Mouse (Mus musculus) urinary bladder, postnatal 14 days (tissue): ENCODE data around the gene Atp5d.
A peak's percentile ranks its signal among the peaks of the same experiment; 100 is the strongest.

ENCODE experiments used
- DNase-seq: peaks from one replicate; pipeline ENCODE4 v3.0.0; 2021; ENCODE audit warnings: low spot score

The Atp5d gene

DNA sequence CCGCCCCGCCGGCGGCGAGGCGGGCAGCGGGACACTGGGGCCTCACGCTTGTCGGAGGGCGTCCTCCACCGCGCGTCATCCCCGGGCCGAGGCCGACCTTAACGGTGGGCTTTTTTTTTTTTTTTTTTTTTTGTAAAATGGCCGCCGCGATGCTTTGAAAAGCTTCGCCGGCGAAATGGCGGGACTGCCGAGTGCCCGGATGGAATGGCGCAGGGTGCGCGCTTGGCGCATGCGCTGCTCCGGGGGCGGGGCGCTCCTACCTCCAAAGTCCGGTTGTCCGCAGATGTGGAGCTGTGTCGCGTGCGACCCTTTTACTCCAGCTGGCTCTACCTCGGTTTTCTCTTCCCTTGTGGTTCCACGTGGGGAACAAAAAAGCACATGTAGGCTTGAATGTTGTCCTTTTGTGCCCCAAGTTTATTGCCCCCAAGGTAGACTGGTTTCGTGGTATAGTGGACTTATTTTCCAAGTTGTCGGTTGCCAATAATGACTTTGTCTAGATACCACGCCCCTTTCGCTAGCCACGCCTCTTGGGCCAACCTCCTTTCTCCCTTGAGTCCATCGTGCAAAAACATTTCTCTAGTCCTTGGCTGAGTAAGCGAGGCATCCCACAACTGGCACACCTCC, 29.7 kb downstream of the Atp5d start:
- peak; percentile 95 for DNase-seq

GRCm38 (mm10) chr10:80169070-80169469, 30.6 kb downstream of the Atp5d start:
- no peak for DNase-seq

DNA sequence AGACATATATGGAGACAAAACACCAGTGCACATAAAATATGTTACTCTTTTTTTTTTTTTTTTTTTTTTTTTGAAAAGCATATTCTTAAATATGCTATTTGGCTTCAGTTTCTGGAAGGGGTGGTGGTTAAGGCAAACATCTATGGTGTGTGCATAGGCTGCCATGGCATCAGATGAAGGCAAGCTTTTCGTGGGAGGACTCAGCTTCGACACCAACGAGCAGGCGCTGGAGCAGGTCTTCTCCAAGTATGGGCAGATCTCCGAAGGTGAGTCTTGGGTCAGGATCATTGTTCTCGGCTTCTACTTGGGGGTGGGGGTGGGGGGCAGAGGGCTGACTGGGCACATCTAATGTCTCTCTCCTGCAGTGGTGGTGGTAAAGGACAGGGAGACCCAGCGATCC, 31.2 kb downstream of the Atp5d start:
- DNase-seq: no peak

- DNase-seq: no peak
Measured at GRCm38 (mm10) chr10:80170052-80170451, 31.6 kb downstream of the Atp5d start.

- DNase-seq: no peak
Measured at GRCm38 (mm10) chr10:80170601-80171021, 32.2 kb downstream of the Atp5d start.

- DNase-seq: no peak
Measured at GRCm38 (mm10) chr10:80171252-80171651, 32.8 kb downstream of the Atp5d start.

DNA sequence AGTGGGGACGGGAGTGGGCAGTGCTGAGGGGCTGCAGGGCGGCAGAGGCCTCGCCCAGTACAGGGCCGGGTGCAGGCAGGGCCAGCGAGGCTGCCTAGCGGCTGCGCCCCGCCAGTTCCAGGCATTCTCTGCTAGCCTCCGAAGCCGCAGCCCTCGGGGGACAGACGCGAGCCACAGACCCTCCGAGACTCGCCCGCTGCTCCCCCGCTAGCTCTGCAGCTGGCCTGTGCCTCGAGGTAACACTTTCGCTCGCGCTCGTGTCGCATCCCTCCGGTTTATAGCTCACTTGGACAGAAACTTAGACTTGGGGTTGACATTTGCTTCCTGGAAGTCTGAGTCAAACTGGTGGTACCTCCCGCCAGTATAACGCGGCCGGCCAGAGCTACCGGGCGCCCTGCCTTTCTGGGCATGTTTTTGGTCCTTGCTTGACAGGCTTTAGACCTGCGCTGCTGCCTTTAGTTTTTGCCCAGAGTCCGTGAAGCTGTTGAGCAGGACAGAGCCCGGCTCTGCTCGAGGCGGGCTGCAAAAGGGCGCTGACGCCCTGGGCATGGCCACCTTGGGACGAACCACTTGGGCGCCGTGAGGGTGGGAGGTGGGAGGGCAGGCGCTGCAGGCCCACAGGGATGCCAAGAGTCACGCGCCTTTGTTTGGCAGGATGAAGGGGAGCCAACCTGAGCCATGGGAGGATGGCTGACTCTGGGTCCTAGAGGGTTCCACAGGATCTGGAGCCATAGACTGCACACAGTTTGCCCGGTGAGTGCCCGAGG, 33.5 kb downstream of the Atp5d start:
- no peak for DNase-seq

GRCm38 (mm10) chr10:80172527-80173292, 34.3 kb downstream of the Atp5d start, which contains the start of gene 1600002K03Rik:
TSS of gene 1600002K03Rik (plus strand) at chr10:80172944.
- DNase-seq: peak; percentile 88

- no peak for DNase-seq
Measured at GRCm38 (mm10) chr10:80173358-80173757, 34.9 kb downstream of the Atp5d start.

DNA sequence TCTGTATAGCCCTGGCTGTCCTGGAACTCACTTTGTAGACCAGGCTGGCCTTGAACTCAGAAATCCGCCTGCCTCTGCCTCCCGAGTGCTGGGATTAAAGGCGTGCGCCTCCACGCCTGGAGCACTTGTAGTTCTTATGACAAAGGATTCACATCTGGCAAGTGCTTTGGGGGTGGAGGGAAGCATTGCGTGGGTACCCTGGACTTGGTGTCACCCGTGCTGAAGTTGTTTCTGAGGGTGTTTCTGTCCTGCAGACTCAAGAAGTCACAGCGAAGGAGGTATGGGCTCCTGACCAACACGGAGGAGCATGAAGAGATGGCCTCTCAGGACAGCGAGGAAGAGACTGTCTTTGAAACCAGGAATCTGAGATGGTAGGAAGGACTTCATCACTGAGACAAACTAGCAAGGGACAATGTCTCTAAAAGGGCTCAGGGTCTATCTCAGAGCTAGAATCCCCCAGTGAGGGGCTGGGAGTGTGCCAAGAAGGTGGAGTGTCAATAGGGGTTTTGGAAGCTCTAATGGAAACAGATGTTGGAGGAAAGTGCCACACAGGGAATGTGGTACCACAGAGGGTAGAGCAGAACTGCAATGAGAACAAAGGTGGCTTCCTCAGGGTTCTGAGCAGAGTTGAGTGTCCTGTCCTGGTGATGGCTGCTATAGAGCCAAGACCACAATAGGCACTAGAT, 35.7 kb downstream of the Atp5d start:
- no peak for DNase-seq

DNA sequence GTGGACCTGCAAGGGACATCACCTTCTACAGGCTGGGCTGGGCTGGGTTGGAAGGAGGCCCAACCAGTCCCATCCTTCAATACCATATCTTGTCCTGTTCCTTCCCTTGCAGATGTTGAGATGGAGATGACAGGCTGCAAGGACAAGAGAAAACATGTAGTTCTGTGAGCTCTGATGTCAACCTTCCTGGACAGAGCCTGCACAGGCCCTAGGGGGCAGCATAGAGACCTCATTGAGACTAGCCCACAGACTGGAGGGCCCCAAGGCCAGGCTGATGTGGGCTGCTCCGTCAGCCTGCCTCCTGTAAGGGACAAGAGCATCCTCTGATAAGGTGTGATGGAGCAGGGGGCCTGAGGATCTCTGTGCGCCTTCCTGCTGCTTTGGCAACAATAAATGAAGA, 36.3 kb downstream of the Atp5d start:
- DNase-seq: no peak

DNA sequence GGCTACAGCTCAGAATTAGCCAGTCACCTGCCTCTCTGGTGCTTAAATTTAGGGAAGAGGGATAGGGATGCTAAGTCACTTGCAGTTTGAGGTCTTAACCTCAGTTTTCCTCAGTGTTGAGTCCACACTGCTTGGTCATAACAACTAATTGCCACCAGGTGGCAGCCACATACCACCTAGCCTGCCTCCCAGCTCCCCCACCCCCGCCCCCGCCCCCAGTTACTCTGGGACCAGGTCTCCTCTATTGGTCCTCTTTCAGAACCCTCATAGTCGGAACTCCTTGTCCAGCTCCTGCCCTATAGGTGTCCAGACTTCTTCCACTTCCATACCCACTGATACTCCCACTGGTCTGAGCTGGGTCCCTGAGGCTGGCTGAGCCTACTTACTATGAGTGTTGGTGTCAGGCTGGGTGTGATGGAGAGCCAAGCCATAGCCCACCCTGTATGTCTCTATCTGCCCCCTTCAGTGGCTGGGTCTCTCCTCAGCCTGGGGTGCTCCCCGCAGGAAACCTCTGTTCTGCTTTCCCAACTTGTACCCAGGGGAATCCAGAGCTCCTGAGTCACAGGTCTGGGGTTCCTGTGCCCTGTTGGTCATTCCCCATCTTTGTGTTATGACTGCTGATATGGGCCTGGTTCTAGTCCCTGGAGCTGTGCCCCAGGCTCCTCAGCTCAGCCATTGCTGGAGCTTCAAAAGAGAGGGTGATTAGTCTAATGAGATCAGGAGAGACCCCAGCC, 37.3 kb downstream of the Atp5d start:
- DNase-seq: no peak

- no peak for DNase-seq
Measured at GRCm38 (mm10) chr10:80176270-80176834, 37.9 kb downstream of the Atp5d start.

GRCm38 (mm10) chr10:80177441-80178279, 39.2 kb downstream of the Atp5d start:
- no peak for DNase-seq

- peak; percentile 51 for DNase-seq
Measured at GRCm38 (mm10) chr10:80179068-80180051, 40.9 kb downstream of the Atp5d start, which contains the start of gene Efna2. TSS of gene Efna2 (plus strand) at chr10:80179482.

DNA sequence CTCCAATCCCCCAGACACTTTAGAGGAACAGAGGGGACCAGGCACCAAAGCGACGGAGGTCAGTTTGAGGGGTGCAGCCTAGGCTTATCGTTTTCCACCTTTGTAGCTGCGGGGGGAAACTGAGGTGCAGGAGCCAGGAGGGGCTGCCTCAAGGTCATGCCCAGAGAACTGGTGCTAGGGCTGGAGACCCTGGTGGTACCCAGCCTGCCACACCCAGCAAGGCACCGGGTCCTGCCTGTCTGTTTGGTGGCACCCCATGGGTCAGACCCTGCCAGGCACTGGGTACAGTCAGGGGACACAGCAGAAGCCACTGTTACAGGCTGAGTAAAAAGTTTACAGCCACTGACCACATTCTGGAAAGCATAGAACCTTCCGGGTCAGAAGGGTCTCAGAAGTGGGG, 41.9 kb downstream of the Atp5d start:
- no peak for DNase-seq

DNA sequence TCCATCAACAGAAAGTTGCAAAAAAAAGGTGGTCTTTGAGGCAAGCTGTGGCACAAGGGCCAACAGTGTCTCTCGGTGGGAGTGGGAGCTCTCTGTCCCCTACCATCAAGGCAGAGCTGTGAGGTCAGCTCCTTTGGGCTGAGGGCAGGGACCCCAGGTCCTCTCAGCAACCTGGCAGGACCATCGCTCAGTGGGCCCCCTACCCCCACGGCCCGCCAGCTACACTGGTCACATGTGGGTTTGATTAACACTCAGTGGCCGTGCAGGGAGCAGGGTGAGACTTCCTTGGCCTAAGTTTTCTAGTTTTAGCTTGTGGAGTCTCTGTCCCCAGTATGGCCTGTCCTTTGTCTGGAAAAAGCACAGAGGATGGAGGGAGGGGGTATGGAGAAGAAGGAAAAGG, 42.4 kb downstream of the Atp5d start:
- DNase-seq: no peak

DNA sequence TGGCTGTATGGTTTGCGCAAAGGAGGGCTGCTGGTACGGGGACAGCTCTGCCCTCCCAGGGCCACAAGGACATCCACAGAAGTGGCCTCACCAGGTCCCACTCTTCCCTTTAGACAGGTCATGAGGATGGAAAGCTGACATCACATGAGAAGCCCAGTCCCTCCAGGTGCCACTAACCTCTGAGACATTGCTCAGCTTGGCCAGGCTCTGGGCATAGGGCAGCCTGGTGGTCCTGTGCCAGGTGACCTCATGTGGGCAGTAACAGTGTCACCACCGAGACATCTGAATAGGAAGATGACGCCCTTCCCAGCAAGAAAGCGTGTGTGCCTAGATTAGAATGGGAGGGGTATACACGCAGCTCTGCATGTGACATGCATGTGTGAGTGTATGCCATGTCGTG, 44.1 kb downstream of the Atp5d start:
- no peak for DNase-seq

DNA sequence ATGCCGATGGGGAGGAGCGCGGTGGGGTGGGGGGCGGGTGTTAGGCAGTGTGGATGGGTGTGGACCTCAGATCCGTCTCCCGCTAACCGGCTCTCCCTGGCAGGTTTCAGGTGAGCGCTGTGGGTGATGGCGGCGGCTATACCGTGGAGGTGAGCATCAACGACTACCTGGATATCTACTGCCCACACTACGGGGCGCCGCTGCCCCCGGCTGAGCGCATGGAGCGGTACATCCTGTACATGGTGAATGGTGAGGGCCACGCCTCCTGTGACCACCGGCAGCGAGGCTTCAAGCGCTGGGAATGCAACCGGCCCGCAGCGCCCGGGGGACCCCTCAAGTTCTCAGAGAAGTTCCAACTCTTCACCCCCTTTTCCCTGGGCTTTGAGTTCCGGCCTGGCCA, 48.2 kb downstream of the Atp5d start:
- DNase-seq: no peak
